Mouse (Mus musculus): ENCODE measurements around the gene Mtnr1b.
"Not testable (repeated sequence)": the region's sequence is repeated elsewhere in the genome, so short reads cannot be mapped to it uniquely, and the experiment has no call there.

Gene Mtnr1b

DNA sequence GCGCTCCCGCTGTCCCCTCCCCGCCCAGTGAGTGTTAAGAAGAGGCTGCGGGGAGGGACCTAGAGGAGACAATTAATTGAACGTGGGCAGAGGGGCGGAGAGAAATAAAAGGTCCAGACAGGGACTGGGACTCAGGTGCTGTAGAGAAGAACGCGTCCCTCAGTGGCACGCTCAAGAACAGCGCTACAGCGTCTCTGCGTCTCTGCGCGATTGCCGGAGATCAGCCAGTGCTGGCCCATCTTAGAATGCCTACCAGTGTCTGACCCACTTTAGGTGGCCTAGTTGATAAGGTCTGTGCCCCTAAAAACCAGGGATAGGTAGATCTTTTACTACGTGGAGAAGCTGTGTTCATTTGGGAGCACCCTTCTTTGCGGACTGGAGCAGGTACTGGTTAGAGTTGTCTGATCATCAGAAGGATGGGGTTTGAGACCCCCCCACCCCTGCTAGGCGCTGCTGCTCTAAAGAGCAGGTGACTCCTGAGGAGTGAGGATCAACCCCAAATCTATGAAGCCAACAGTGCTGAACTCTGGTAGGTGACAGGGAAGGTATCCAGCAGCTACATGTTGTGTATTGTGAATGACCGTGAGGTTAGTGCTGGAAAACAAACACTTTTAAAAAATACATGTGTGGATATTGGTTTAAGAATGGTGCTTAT is at the start of gene Mtnr1b:
Mtnr1b (minus strand) TSS at position 51 of the 655 bp plus-strand sequence.
- no peak for DNase-seq (ENCODE audit: low read depth)

DNA sequence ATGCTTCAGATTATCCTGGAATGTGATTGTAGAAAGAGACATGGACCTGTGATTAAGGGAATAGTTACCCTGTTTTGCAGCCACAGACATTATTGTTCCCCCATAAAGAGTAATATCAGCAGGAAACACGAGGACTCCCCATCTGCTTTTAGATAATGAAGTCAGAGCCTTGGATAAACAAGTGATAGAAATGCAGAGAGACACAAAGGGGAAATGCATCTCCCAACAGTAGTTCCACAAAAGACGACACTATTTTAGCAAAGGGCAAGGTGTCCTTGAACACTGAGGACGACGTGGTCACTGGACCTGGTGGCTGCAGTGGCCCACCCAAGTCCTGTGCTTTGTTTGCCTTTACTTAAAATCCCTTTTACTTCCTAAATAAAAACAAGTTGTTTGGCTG is 45.9 kb upstream of the Mtnr1b start:
- DNase-seq (ENCODE audit: low read depth): no peak

DNA sequence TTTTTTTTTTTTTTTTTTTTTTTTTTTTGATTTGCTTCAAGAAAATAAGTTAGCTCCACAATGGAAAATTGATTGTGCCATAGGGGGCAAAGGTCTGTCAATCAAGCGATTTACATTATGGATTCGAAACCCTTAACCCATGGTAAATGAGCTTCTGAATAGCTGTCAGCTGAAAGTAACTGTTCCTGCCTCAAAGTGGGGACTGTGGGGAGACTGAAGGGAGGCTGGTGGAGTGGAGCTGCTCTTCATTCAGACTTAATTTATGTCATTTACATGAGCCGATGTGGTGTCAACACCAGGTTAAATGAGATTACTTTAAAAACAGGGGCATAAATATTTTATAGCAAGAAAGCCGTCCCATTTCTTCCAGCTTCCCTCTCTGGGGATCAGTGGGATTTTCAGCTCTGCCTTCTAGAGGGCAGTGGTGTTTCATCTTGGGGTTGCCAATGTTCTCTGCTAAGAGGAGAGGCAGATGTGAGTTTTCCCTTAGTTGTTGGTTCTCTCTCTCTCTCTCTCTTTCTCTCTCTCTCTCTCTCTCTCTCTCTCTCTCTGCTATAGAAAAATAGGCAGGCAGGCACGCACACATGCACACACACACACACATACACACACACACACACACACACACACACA is 45.1 kb upstream of the Mtnr1b start:
- no peak for DNase-seq (ENCODE audit: low read depth)

DNA sequence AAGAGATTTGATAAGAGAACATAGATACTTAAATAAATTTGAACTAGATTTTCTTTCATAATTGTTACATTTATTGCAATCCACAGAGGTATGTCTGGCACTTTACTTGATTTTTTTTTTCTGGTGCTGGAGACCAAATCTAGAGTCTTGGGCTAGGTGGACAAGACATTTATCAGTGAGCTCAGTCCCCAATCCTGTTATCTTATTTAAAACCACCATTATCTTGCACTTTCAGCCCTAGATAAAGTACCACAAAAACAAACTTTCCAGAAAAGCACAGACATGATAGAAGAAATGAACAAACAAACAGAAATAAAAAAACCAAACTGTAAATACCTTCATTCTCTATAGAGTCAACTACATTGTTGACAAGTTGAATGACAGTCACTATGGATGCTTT is 42.2 kb upstream of the Mtnr1b start:
- DNase-seq (ENCODE audit: low read depth): no peak

DNA sequence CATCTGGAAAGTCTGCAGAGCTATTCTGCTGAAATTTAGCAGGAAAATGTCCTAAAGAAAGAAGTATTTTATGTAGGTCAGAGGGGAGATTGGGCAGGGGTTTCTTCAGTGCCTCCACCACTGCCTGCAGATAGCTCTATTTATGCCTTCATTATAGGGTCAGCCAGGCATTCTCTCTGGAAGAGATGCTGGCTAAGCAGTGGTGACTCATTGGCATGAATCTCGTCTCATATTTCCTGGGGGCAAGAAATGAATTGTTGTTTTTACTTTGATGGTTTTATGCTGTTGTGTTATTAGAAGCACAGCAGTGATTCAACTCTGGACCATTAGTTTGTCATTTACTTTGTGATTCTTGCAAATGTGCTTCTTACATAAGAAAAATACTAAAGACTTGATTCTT is 38.4 kb upstream of the Mtnr1b start:
- DNase-seq (ENCODE audit: low read depth): no peak

DNA sequence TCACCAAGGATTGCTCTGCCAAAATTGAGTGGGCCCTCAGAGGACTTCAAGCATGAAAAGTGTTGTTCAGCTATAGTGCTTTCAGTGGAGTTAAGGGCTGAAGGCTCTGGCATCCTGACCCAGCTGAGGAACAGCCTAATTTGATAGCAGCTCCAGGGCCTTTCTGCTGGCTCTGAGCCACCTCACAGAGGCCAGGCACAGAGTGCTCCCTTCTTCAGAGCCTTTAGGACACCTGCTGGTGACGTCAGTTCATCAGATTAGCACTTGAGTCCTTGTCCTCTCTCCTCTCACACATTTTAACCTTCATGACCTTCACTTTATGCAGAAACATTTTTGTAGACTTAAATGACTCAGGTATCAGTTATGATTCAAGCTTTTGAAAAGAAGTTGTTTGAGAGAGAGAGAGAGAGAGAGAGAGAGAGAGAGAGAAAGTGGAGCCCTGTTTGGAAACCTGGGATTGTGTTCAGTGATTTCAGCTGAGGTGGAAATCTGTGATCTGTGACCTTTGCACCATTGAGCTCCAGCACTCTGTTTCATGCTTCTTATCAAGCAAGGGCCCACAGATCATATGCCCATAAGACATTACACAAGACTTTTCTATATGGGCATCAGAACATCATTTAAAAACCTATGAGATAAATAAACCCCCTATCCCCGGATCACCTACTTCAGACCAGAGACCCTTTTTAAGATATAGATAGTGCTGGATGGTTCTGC is 35.2 kb upstream of the Mtnr1b start:
- no peak for DNase-seq (ENCODE audit: low read depth)

DNA sequence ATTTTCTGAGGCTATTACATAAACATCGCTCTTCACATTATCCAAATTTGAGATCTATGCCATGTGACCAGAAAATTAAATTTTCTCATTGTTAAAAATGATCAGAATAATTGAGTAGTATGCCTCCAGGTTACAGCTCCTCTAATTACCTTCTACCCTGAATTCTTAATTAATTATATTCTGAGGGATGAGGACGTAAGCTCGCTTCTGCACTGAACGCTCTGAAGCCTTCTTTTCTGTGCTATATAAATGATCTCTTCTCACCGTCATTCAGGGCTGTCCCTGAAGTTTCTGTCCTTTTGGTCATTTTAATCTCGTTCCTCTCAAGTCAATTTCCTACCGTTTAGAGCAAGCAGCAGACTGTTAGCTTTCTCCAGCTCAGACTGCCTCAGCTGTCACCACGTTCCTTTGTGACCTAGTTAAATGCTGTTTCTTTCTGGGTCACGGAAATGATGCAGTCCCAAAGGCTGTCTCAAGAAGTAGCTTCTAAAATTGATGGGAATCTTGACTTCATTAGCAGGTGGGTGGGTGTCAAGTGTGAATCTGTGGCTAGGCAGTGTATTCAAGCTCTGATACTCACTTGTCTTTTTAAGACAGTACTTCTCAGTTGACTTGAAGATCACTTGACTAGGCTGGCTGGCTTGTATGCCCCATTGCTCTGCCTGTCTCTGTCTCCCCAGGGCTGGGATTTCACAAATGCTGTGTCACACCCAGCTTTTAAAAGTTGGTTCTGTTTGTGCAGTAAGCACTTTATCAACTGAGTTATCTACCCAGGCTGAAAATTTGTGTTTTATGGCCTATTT is 29.8 kb upstream of the Mtnr1b start:
- DNase-seq (ENCODE audit: low read depth): no peak

DNA sequence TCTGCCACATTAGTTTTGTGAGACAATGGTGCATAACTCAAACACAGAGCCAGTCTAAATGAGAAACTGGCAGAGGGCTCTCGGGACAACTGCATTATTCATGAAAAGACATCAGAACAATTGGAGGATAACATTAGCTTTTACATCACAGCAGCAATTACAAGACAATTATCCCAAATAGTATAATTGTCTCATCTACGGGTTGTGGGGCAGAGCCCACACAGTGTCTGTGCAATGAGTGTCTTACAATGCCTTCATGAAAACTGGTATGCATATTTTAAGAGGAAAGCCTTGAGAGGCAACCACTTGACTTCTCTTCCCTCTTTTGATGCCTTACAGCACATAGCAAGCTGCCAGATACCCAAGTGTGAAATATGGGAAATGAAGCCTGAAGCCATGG is 23.8 kb upstream of the Mtnr1b start:
- no peak for DNase-seq (ENCODE audit: low read depth)

DNA sequence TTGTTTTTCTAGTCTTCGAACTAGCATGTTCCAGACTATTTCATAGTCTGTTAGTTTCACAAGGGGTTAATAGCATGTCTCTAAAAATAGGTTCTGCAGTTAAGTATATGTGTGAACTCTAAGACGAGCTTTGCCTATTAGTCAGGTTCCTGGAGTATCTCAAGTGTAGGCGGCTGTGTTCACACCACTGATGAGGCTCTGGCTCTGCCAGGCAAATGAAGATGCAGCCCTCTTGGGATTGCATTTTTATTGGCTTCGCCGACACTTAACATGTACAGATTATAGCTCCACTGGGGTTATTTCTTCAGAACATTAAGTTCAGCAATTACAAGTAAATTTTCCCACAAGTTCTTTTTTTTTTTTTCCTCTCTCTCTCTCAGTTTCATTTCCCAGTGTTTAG is 12.4 kb upstream of the Mtnr1b start:
- DNase-seq (ENCODE audit: low read depth): no peak

DNA sequence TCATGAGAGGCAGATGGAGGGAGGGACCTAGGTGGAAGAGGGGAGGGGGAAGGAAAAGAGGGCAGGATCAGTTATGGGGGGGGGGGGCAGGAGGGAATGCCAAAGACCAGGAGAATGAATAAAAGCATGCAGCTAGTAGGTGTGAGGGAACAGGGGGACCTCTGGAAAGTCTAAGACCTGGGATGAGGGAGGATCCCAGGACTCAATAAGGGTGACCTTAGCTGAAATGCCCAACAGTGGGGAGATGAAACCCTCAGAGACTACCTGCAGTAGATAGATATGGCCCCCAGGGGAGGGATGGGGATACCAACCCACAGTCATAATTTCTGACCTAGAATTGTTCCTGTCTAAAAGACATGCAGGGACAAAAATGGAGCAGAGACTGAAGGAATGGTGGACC is 6.4 kb upstream of the Mtnr1b start:
- DNase-seq (ENCODE audit: low read depth): no peak

DNA sequence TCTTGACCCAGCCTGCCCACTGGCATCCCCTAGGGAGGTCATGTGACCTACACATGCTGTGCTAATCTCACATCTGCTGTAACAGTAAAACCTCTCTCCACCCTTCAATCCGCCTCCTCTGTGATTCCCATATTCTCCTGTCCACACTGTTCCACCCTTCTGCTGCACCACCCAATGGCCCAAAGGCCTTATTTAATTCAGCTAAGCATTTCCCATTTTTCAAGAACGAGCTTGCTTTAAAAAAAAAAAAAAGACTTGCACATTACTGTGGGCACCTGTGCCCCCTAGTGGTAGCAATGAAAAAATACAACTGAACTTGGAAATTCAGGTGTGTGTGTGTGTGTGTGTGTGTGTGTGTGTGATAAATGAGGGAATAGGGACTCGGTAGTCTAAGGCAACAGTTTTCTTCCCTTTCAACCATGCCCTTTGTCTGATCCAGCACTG is 5.8 kb upstream of the Mtnr1b start:
- DNase-seq (ENCODE audit: low read depth): peak; percentile 4

DNA sequence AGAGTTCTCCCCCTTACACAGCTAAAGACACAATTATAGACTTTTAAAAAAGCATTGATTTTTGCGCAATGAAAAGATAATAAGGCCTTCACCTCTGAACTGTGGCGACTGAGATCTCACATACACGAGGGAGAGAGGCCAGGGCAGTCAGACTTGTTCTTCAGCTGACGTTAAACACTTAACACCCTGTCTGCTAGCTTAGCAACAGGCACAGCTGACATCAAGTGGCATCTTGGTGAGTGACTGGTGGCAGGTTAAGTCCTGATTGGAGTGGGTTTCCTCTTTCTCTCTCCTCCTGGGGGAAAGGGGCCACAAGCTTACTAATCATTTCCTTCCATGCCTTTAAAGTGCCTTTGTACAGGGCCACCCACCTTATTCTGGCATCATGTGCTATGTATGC is 4.3 kb downstream of the Mtnr1b start:
- DNase-seq (ENCODE audit: low read depth): no peak

DNA sequence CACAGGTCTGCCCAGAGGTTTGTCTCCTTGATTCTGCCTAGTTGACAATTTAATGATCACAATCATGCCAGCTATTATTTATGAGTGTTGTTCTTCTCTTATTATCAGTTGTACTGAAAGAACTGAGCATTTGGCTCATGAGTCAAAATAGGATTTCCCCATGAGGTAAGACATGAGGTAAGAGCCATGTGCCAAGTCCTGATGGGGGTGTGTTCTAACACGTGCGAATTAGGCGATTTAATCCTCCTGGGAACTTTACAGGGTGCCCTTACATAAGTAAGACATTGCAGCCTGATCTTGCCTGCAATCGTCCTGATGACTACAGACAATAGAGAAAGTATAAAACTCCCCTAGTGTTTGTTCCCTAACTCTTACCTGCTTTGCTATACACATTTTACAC is 4.9 kb downstream of the Mtnr1b start:
- DNase-seq (ENCODE audit: low read depth): no peak

DNA sequence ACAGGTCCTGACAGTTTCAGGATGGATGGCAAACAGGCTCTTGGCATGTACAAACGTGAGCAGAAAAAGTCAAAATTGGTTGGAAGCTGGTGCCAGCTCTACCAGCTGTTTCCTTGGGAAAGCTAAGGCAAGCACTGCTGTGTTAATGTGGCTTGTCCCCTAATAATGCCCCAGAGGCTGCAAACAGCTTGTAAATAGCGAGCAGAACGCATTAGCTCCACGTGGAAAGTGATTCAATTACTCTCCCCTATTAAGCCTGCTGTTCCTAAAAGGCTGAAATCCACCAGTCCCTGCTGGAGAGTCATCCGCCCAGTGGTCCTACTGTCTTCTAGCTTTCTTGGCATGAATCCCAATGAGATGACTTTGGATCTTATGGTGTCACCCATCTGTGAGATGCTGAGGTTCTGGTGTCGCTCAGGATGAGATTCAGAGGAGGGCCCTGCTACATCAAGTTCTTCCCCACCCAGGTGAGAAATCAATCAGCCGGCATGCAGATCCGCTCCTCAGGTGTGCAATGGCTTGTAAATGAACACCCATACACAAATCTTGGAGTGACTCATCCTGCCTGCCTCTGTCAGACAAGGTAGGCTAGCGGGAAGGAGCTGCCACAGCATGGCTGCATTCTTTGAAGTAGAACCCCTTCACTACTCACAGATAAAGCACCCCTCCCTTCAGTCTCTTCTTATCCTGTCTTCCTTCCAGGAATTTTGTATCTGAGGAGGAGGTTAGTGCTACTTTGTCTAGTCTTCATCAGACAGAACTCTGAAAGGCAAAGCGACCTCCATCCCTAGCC is 7.9 kb downstream of the Mtnr1b start:
- DNase-seq (ENCODE audit: low read depth): no peak

DNA sequence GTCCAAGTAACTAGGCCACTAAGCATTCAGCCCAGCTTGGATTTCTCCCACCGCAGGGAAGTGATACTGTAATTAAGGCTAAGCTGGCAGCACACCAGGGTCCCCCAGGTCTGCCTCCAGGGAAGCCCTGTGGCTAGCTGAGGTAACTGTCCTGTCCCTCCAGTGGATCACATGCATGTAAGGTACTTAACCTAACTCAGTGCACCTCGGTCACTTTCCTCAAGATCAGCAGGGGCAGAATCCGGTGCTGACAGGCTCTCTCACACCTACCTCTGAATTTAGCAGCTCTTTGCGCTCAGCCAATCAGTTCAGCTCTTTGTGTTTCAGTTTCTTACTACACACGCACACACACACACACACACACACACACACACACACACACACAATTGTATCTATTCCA is 13.0 kb downstream of the Mtnr1b start:
- no peak for DNase-seq (ENCODE audit: low read depth)

DNA sequence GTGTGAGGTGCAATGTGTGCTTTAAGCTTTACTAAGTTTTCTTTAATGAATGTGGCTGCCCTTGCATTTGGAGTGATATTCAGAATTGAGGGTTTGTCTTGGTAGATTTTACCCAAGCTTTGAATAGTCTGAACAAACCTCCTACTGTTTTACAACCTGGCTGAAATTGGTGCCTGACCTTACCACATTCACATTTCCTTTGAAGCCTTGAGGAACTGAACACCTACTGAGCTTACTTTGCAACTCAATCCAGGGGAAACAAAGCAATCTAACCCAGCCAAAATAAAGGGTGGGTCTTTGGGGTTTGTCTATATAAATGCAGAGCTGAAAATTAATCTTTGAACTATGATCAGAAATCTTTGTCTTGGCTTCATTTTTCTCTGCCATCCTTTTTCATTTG is 23.6 kb downstream of the Mtnr1b start:
- DNase-seq (ENCODE audit: low read depth): no peak

DNA sequence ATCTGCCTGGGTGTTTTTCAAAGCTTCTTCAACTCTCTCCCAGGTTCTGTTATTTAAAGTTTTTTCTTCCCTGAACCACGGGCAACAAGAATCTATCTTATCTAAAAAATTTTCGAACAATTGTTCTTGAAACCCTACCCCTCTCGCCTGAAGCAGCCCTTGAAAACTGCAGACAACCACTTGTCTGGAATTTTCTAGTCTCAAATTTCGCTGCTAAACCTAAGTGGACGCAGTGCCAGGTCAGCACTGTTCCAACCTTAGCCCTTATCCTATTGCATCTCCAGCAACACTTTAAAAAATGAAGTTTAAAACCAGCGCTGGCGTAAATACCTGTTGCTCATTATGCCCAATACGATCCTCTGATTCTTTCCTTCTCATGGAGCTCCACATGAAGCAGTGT is 29.0 kb downstream of the Mtnr1b start:
- DNase-seq (ENCODE audit: low read depth): no peak

DNA sequence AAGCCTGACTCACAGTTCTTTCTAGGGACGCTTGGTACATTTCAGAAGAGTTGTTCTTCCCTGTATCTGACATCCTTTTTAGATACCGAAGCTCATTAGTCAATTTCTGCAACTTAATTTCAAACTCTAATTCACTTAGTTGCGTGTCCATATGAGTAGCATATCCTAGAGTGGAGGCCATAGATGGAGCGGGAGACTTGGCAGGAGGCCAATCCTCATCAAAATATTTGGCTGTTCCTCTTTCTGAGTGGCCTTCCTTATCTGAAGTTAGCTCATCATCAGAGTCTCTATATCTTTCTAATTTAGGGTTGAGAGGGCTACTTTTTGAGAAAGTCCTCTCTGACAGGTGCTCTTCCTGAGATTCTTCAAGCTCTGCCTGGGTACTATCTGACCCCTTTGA is 29.4 kb downstream of the Mtnr1b start:
- not testable (repeated sequence) for DNase-seq (ENCODE audit: low read depth)

DNA sequence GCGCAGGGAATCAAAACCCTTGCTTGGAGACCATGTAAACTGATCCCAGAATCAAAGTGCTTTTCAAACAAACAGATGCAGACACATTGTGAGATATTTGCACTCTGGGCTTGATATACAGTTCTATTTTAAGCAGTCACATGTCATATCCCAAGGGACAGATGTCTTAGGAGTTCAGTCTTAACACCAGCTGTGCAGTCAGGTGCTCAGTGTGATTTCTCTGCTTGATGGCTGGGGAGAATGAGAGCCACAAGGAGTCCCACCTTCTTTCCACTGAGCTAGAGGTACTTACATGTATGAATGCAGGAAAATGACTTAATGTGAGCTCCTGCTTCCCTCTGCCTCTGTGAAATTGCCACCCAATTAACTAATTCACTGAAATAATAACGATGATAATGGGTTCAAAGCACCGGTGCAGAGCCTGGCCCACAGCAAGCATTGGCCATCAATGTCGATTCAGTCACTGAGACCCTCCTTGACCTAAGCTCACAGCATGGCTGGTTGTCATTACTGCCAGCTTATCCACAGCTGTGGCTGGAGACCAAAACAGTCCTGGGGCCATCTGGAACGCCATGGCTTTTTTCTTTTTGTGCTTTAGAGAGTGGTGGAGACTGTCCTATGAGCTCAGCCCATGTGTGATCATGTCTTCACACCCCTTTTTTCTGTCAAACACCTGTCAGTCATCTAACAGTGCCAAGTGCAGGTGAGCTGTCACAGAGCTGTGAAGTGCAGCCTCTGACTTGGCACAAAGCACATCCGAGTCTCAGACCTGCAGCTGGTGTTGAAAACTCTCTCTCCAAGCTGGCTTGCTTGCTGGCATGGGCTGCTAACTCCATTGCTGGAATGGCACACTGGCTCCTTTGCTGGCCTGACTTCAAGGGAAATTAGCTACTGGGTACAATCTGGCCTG is 61.1 kb downstream of the Mtnr1b start:
- DNase-seq (ENCODE audit: low read depth): no peak

DNA sequence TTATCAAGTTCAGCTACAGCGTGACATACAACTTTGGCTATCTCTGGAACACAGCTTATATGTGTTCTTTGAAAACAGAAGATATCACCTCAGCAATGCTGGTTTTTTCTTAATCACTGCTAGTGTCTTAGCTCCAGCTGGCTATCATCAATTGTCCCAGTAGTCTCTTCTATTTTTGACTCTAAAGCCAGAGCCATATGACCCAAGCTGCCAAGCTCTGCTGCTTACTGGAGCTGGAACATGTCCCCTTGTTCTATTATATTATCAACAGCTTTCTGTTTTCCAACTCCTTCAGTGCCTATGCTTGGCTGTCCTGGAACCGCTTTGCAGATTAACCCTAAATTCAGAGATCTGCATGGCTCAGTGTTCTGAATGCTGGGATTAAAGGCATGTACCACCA is 70.1 kb downstream of the Mtnr1b start:
- no peak for DNase-seq (ENCODE audit: low read depth)
